Mouse (Mus musculus) megakaryocyte, embryonic 14.5 days (primary cell): ENCODE results near the gene Cerkl.

Source experiments
- FLI1 ChIP-seq: IDR thresholded peaks from 2 replicates; pipeline ENCODE4 v1.6.1; 2012; ENCODE audit warnings: low read length, inconsistent platforms, mixed read lengths
- GATA1 ChIP-seq: IDR thresholded peaks from 3 replicates; pipeline ENCODE4 v1.6.1; 2012; ENCODE audit warnings: mixed read lengths, low read length, inconsistent platforms, borderline replicate concordance

- TF ChIP-seq GATA1 (no peak), FLI1 (no peak)
These were observed 87.5 kb downstream of the Cerkl start for GRCm38 (mm10) chr2:79369061-79369524.
